Mouse (Mus musculus): ENCODE results near the gene Schip1. TPM values are rescaled to one million over a fixed set of nuclear protein-coding genes. Genes with fewer than 3 reads are reported as not detected.

Schip1 gene
- polyA plus RNA-seq, 2 experiments, result 12.1 to 18.9 TPM

DNA sequence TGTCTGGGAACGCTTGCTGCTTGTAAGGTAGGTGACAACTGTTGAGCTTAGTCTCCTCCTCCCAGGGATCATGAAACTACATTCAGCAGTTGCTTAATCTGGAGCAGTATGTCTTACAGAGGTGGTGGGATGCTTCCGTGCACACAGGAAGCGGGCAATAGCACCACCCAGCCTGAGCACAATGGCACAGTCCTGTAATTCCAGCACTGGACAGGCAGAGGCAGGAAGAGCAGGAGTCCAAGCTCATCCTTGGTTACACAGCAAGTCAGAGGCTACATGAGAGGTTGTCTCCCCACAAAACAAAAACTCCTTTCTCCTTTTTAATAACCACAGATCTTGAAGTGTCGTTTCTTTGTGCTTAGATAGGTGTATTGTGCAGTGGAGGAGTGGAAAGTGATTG, 447.1 kb downstream of the Schip1 start:
- ATAC-seq (ENCODE audit: low FRiP score, low read depth), result no peak
- TF ChIP-seq POLR2A (IDR thresholded peaks at IDR 0.05; ENCODE audit: borderline replicate concordance, extremely low read depth, insufficient read depth, insufficient read length), result no peak
- WGBS, result 72% methylated on average over 4 of the region's 4 CpGs
- Histone ChIP-seq H3K27me3 (ENCODE audit: control insufficient read depth, insufficient read depth, low read length) (no peaks in the 10 kb centered on the region), H3K36me3 (ENCODE audit: control insufficient read depth, insufficient read depth, low read length) (no peaks in the 10 kb centered on the region), H3K9me3 (ENCODE audit: control insufficient read depth, low read length) (no peaks in the 10 kb centered on the region), H3K4me2 (replicated peaks; ENCODE audit: low read depth, low read length, severe bottlenecking) (no peak overlapping the region), H3K9ac (ENCODE audit: low read depth, low read length, severe bottlenecking) (no peak overlapping the region), H3K4me3 (replicated peaks; ENCODE audit: low read length) (no peak overlapping the region), H3K27ac (replicated peaks; ENCODE audit: low read depth, low read length) (no peak overlapping the region), H3K4me1 (ENCODE audit: control insufficient read depth, insufficient read depth, low read length) (0 out of 2 replicates have a peak, but pooled peaks cover 8% of the 10 kb centered on the region)
- no peak for DNase-seq (ENCODE audit: low spot score)

DNA sequence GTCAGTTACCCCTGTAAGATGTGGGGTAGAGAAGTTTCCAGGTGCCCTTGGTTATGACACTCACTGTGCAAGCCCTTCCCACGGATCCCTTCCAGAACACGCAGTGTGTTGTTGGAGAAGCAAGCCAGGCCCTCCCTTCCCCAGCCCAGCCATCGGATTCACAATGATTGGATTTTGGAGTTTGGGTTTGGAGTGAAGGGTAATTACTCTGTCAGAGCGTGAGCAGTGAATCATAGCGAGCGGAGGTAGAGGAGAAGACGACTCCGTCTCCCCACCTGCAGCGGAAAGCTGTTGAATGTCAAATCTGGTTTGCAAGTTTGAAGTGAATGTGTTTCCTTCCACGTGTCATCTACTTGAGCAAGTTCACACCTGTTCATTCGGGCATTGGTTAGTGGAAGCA, 447.7 kb downstream of the Schip1 start:
- DNase-seq (ENCODE audit: low spot score) (no peak), ATAC-seq (ENCODE audit: low FRiP score, low read depth) (no peak)
- H3K4me3 ChIP-seq (replicated peaks; ENCODE audit: low read length), result no peak overlapping the region
- 0 out of 2 replicates have a peak, but pooled peaks cover 8% of the 10 kb centered on the region for H3K4me1 ChIP-seq (ENCODE audit: control insufficient read depth, insufficient read depth, low read length)
- H3K27ac ChIP-seq (replicated peaks; ENCODE audit: low read depth, low read length), result no peak overlapping the region
- H3K9me3 ChIP-seq (ENCODE audit: control insufficient read depth, low read length), result no peaks in the 10 kb centered on the region
- no peaks in the 10 kb centered on the region for H3K36me3 ChIP-seq (ENCODE audit: control insufficient read depth, insufficient read depth, low read length)
- H3K4me2 ChIP-seq (replicated peaks; ENCODE audit: low read depth, low read length, severe bottlenecking), result no peak overlapping the region
- no peak overlapping the region for H3K9ac ChIP-seq (ENCODE audit: low read depth, low read length, severe bottlenecking)
- TF ChIP-seq POLR2A (IDR thresholded peaks at IDR 0.05; ENCODE audit: borderline replicate concordance, extremely low read depth, insufficient read depth, insufficient read length), result no peak
- 75% methylated on average over 11 of the region's 11 CpGs for WGBS
- no peaks in the 10 kb centered on the region for H3K27me3 ChIP-seq (ENCODE audit: control insufficient read depth, insufficient read depth, low read length)

DNA sequence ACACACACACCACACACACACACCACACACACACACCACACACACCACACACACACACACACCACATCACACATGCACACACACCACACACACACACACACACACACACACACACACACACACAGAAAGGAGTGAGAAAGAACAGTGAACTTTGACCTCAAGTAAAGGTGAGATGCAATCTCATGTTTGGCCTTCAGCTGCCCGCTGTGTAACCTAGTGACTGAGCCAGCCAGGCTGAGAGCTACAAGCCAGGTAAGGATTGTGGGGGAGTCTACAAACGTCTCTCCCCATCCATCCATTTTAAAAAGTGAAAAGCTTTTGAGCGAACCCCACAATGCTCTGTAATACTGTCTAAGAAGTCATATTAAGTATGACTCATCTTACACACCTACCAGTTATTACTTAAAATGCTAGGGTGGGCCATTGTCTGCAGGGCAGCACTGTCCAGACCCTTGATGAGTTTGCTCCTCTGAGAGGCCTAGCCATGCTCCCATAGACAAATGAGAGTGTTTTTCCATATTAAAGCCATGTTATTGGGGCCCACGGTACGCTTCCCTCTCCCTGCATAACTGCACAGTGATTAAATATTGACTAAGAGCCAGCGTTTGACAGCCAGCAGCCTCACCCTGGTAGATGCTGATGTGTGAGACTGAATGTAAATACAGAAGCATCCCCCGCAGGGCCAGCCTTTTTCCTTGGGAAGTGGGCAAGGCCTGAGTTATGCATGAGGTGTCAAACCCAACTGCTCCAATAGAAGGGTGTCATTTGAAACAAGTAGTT, 448.9 kb downstream of the Schip1 start:
- 66% methylated on average over 7 of the region's 7 CpGs for WGBS
- no peak for TF ChIP-seq POLR2A (IDR thresholded peaks at IDR 0.05; ENCODE audit: borderline replicate concordance, extremely low read depth, insufficient read depth, insufficient read length)

DNA sequence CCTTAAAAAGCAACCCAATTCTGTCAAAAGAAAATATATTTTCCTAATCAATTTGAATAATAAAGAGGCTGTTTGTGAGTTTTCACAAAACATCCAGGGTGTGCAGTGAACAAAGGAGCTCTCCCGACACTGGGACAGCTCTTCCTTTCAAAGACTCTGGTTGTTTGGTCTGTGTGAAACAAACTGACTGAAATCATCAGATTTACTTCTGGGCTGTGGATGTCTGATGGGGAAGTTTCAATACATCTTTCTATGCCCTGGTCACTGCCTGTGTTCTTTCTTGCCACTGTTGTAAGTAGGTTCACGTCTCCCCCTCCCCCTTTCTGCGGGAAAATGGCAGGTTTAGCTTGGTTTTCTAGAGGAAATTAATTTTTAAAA, 449.5 kb downstream of the Schip1 start:
- DNase-seq (ENCODE audit: low spot score), result no peak
- no peaks in the 10 kb centered on the region for H3K9me3 ChIP-seq (ENCODE audit: control insufficient read depth, low read length)

More for the DNA sequence above, 448.9 kb downstream of the Schip1 start:
- DNase-seq (ENCODE audit: low spot score) (no peak), ATAC-seq (ENCODE audit: low FRiP score, low read depth) (no peak)
- H3K4me2 ChIP-seq (replicated peaks; ENCODE audit: low read depth, low read length, severe bottlenecking), result no peak overlapping the region
- no peaks in the 10 kb centered on the region for H3K36me3 ChIP-seq (ENCODE audit: control insufficient read depth, insufficient read depth, low read length)
- no peaks in the 10 kb centered on the region for H3K9me3 ChIP-seq (ENCODE audit: control insufficient read depth, low read length)
- H3K4me1 ChIP-seq (ENCODE audit: control insufficient read depth, insufficient read depth, low read length), result 0 out of 2 replicates have a peak, but pooled peaks cover 7% of the 10 kb centered on the region
- H3K27me3 ChIP-seq (ENCODE audit: control insufficient read depth, insufficient read depth, low read length), result no peaks in the 10 kb centered on the region
- H3K9ac ChIP-seq (ENCODE audit: low read depth, low read length, severe bottlenecking), result no peak overlapping the region
- no peak overlapping the region for H3K27ac ChIP-seq (replicated peaks; ENCODE audit: low read depth, low read length)
- no peak overlapping the region for H3K4me3 ChIP-seq (replicated peaks; ENCODE audit: low read length)

DNA sequence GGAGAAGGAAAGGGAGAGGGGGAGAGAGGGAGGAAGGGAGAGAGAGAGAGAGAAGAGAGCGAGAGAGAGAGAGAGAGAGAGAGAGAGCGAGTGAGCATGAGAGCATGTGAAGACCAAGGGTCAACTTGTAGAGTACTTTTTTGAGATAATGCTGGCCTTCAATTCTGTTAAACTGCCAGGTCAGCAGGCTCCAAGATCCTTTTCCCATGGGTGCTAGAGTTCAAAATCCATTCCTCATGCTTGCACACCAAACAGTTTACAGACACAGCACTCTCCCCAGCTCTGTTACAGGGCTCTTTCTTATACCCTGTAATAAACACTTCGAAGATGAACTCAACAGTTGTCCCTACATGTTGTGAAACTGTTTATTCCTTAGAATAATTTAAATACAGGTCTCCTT, 450.1 kb downstream of the Schip1 start:
- ATAC-seq (ENCODE audit: low FRiP score, low read depth) (no peak), DNase-seq (ENCODE audit: low spot score) (no peak)
- Histone ChIP-seq H3K27me3 (ENCODE audit: control insufficient read depth, insufficient read depth, low read length) (no peaks in the 10 kb centered on the region), H3K9ac (ENCODE audit: low read depth, low read length, severe bottlenecking) (no peak overlapping the region), H3K9me3 (ENCODE audit: control insufficient read depth, low read length) (no peaks in the 10 kb centered on the region), H3K4me3 (replicated peaks; ENCODE audit: low read length) (no peak overlapping the region), H3K36me3 (ENCODE audit: control insufficient read depth, insufficient read depth, low read length) (no peaks in the 10 kb centered on the region), H3K4me1 (ENCODE audit: control insufficient read depth, insufficient read depth, low read length) (no peaks in the 10 kb centered on the region), H3K27ac (replicated peaks; ENCODE audit: low read depth, low read length) (no peak overlapping the region), H3K4me2 (replicated peaks; ENCODE audit: low read depth, low read length, severe bottlenecking) (no peak overlapping the region)
- TF ChIP-seq POLR2A (IDR thresholded peaks at IDR 0.05; ENCODE audit: borderline replicate concordance, extremely low read depth, insufficient read depth, insufficient read length), result no peak
- 86% methylated on average over 3 of the region's 3 CpGs for WGBS

More for the DNA sequence above, 449.5 kb downstream of the Schip1 start:
- 86% methylated on average over 3 of the region's 3 CpGs for WGBS
- Histone ChIP-seq H3K27ac (replicated peaks; ENCODE audit: low read depth, low read length) (no peak overlapping the region), H3K4me3 (replicated peaks; ENCODE audit: low read length) (no peak overlapping the region), H3K27me3 (ENCODE audit: control insufficient read depth, insufficient read depth, low read length) (no peaks in the 10 kb centered on the region), H3K4me1 (ENCODE audit: control insufficient read depth, insufficient read depth, low read length) (0 out of 2 replicates have a peak, but pooled peaks cover 1% of the 10 kb centered on the region), H3K9ac (ENCODE audit: low read depth, low read length, severe bottlenecking) (no peak overlapping the region), H3K4me2 (replicated peaks; ENCODE audit: low read depth, low read length, severe bottlenecking) (no peak overlapping the region), H3K36me3 (ENCODE audit: control insufficient read depth, insufficient read depth, low read length) (no peaks in the 10 kb centered on the region)
- no peak for TF ChIP-seq POLR2A (IDR thresholded peaks at IDR 0.05; ENCODE audit: borderline replicate concordance, extremely low read depth, insufficient read depth, insufficient read length)
- no peak for ATAC-seq (ENCODE audit: low FRiP score, low read depth)
